Mouse (Mus musculus): ENCODE measurements at regions not wholly inside any gene's neighbourhood (a gene's known extent, or its start where the extent isn't known, plus 50 kb on each side); places are given as distances from the start of the nearest gene placed in this dataset.

- peak; percentile 41 for DNase-seq (ENCODE audit: low spot score)
Measured at GRCm38 (mm10) chrX:99291423-99291963, 155.6 kb downstream of the Efnb1 start.

GRCm38 (mm10) chrX:99287988-99288387 is 152.1 kb downstream of the Efnb1 start:
- DNase-seq (ENCODE audit: low spot score), result no peak

GRCm38 (mm10) chrX:99286876-99287275 is 150.9 kb downstream of the Efnb1 start:
- DNase-seq (ENCODE audit: low spot score), result no peak

- DNase-seq (ENCODE audit: low spot score), result peak; percentile 44
Measured at GRCm38 (mm10) chrX:99285611-99286010, 149.7 kb downstream of the Efnb1 start.

GRCm38 (mm10) chrX:99280991-99281390 is 145.1 kb downstream of the Efnb1 start:
- DNase-seq (ENCODE audit: low spot score), result no peak

GRCm38 (mm10) chrX:99280543-99280942 is 144.6 kb downstream of the Efnb1 start:
- no peak for DNase-seq (ENCODE audit: low spot score)

GRCm38 (mm10) chrX:99275536-99275935 is 139.6 kb downstream of the Efnb1 start:
- DNase-seq (ENCODE audit: low spot score), result no peak

- DNase-seq (ENCODE audit: low spot score), result no peak
Measured at GRCm38 (mm10) chrX:99271908-99272307, 136.0 kb downstream of the Efnb1 start.

GRCm38 (mm10) chrX:99249038-99249607 is 113.2 kb downstream of the Efnb1 start:
- DNase-seq (ENCODE audit: low spot score), result peak; percentile 10

GRCm38 (mm10) chrX:99248181-99248580 is 112.3 kb downstream of the Efnb1 start:
- no peak for DNase-seq (ENCODE audit: low spot score)

GRCm38 (mm10) chrX:99246704-99247103 is 110.8 kb downstream of the Efnb1 start:
- no peak for DNase-seq (ENCODE audit: low spot score)

- no peak for DNase-seq (ENCODE audit: low spot score)
Measured at GRCm38 (mm10) chrX:99246051-99246450, 110.1 kb downstream of the Efnb1 start.

- DNase-seq (ENCODE audit: low spot score), result no peak
Measured at GRCm38 (mm10) chrX:99245541-99245940, 109.6 kb downstream of the Efnb1 start.

GRCm38 (mm10) chrX:99243251-99243650 is 107.3 kb downstream of the Efnb1 start:
- no peak for DNase-seq (ENCODE audit: low spot score)

- DNase-seq (ENCODE audit: low spot score), result no peak
Measured at GRCm38 (mm10) chrX:99241684-99242118, 105.8 kb downstream of the Efnb1 start.

- no peak for DNase-seq (ENCODE audit: low spot score)
Measured at GRCm38 (mm10) chrX:99233035-99233434, 97.1 kb downstream of the Efnb1 start.

- no peak for DNase-seq (ENCODE audit: low spot score)
Measured at GRCm38 (mm10) chrX:99232331-99232730, 96.4 kb downstream of the Efnb1 start.

- DNase-seq (ENCODE audit: low spot score), result no peak
Measured at GRCm38 (mm10) chrX:99225111-99225752, 89.3 kb downstream of the Efnb1 start.

GRCm38 (mm10) chrX:99222017-99222416 is 86.1 kb downstream of the Efnb1 start:
- DNase-seq (ENCODE audit: low spot score), result no peak

GRCm38 (mm10) chrX:99220674-99221455 is 84.9 kb downstream of the Efnb1 start:
- no peak for DNase-seq (ENCODE audit: low spot score)

GRCm38 (mm10) chrX:99218213-99218612 is 82.3 kb downstream of the Efnb1 start:
- no peak for DNase-seq (ENCODE audit: low spot score)

- DNase-seq (ENCODE audit: low spot score), result peak; percentile 16
Measured at GRCm38 (mm10) chrX:99216633-99217459, 80.9 kb downstream of the Efnb1 start.
